8 mouse cellular contexts compared by ENCODE assay signal in the genomic region with DNA sequence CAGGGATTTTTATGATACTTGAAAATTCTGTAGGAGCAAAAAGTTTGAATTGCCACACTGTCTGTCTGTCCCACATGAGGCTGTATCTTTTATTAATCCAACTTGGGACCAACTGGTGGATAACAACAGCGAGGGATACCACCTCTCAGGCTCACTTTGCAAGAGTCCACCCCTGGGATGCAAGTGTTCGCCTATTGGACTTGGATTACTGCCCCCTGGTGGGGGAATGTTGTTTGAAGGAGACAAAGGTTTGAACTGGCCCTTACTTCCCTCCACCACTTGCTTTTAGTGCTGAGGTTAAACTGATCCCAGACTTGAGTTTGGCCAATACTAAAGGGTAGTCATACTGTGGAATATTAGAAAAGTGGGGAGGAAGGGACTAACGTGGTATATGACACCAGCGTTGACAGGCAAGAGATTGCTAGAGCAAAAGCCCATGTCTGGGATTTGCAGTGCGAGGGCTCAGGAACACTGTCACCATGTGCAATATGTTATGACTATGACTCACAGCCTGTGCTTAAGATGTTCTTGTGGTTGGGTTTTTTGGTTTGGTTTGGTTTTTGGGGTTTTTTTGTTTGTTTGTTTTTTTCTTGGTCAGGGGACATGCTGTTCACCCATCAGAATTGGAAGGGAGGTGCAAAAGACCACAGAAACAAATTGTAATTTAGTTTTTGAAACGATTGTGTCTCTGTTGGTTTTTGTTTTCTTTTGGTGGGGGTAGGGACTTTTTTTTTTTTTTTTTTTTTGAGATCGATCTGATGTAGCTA. TPM values are rescaled to one million over a fixed set of nuclear protein-coding genes. Genes with fewer than 3 reads are reported as not detected.
DNase-seq lines count a peak whose midpoint lies in the region; ATAC-seq lines count a peak whose summit lies in the region.

Gene 4933415A04Rik, plus strand, starts transcription at position 717 of the 767 bp plus-strand sequence.

- H3K9ac ChIP-seq in forebrain, embryonic 14.5 days (ENCODE audit: low read length), result no peak within 1 kb of the TSS
- no peak within 1 kb of the TSS for H3K9ac ChIP-seq in midbrain, embryonic 13.5 days (replicated peaks)

- peak; percentile 72 to 78 for DNase-seq in right cerebral cortex, adult 2 months (ENCODE audit: low spot score in 2 of 2)
- DNase-seq in right cerebral cortex, postnatal 36 days (ENCODE audit: low spot score in 2 of 2), result no peak
- DNase-seq in c-Kit-positive CD71-positive TER-119-positive erythroid progenitor cells, embryonic 14.5 days (ENCODE audit: low spot score), result peak; percentile 32
- DNase-seq in forebrain, embryonic 14.5 days (ENCODE audit: low spot score), result peak; percentile 81
- DNase-seq in hindlimb bud, embryonic 11.5 days (ENCODE audit: extremely low spot score, low read depth, low spot score), result peak; percentile 56
- DNase-seq in left cerebral cortex, adult 18-20 months (ENCODE audit: low spot score in 2 of 2), result peak; percentile 55 to 82
- peak; percentile 79 for DNase-seq in thymus, postnatal 14 days

- H3K4me2 ChIP-seq in forebrain, embryonic 14.5 days (ENCODE audit: low read length), result no peak within 1 kb of the TSS
- no peak within 1 kb of the TSS for H3K4me2 ChIP-seq in midbrain, embryonic 13.5 days (replicated peaks)

- no peaks in the 10 kb centered on the region for H3K9me3 ChIP-seq in forebrain, embryonic 14.5 days (replicated peaks; ENCODE audit: control insufficient read depth, low read length)
- H3K9me3 ChIP-seq in midbrain, embryonic 13.5 days, result no peaks in the 10 kb centered on the region

- H3K27ac ChIP-seq in forebrain, embryonic 14.5 days (ENCODE audit: low read depth, low read length), result no peak within 1 kb of the TSS
- H3K27ac ChIP-seq in midbrain, embryonic 13.5 days, result no peak within 1 kb of the TSS

- ATAC-seq in forebrain, embryonic 14.5 days, result peak; percentile 61
- ATAC-seq in midbrain, embryonic 13.5 days, result peak; percentile 44; the same call in 1 of the 2 replicates

- WGBS in forebrain, embryonic 14.5 days, result 71% methylated on average over 7 of the region's 7 CpGs
- WGBS in midbrain, embryonic 13.5 days, result 71% methylated on average over 7 of the region's 7 CpGs

- peaks cover 29% of the 10 kb centered on the region for H3K36me3 ChIP-seq in forebrain, embryonic 14.5 days (ENCODE audit: control insufficient read depth, insufficient read depth, low read length)
- peaks cover 41% of the 10 kb centered on the region for H3K36me3 ChIP-seq in midbrain, embryonic 13.5 days

- H3K4me1 ChIP-seq in forebrain, embryonic 14.5 days (ENCODE audit: control insufficient read depth, insufficient read depth, low read length), result no peaks in the 10 kb centered on the region
- peaks cover 4% of the 10 kb centered on the region; the same call in 1 of the 2 replicates for H3K4me1 ChIP-seq in midbrain, embryonic 13.5 days (replicated peaks)

- no peak within 1 kb of the TSS for H3K4me3 ChIP-seq in forebrain, embryonic 14.5 days (ENCODE audit: low read depth, low read length)
- H3K4me3 ChIP-seq in midbrain, embryonic 13.5 days (replicated peaks), result no peak within 1 kb of the TSS

- no peaks in the 10 kb centered on the region for H3K27me3 ChIP-seq in forebrain, embryonic 14.5 days (replicated peaks; ENCODE audit: control insufficient read depth, insufficient read depth, low read length)
- no peaks in the 10 kb centered on the region for H3K27me3 ChIP-seq in midbrain, embryonic 13.5 days

RNA-seq across cellular contexts. Expression of gene 4933415A04Rik, which starts in this region (rescaled TPM):
- polyA plus RNA-seq in forebrain, embryonic 14.5 days (2014; fragmentation: Nextera tagmentation; extraction: Ambion mirVana), result 1.2 and 2.0 TPM in 2 replicates
- total RNA-seq in left cerebral cortex, adult 18-20 months (2021), result under 1 TPM; 0.66 to 0.70 TPM
- 6.6 and 7.2 TPM in 2 replicates for polyA plus RNA-seq in midbrain, embryonic 13.5 days (2015; fragmentation: Nextera tagmentation; extraction: Ambion mirVana)

Comparison
In these comparisons a context has a peak if more than half of its experiments do, and no peak if none do; other contexts are left out.
1. DNase-seq: peak in right cerebral cortex, adult 2 months (2 of 2), c-Kit-positive CD71-positive TER-119-positive erythroid progenitor cells, embryonic 14.5 days (single experiment), forebrain, embryonic 14.5 days (single experiment), hindlimb bud, embryonic 11.5 days (single experiment) and thymus, postnatal 14 days (single experiment); none in right cerebral cortex, postnatal 36 days (0 of 2).
2. Peak in DNase-seq in left cerebral cortex, adult 18-20 months; RNA of the gene not detected or under 1 TPM.